In genomic region chr9:40559646-40560045, GRCm38 (mm10) we compare ENCODE assay signal across 24 mouse cellular contexts. TPM values are rescaled to one million over a fixed set of nuclear protein-coding genes. Genes with fewer than 3 reads are reported as not detected.
DNase-seq lines count a peak whose midpoint lies in the region; ATAC-seq and TF ChIP-seq lines count a peak whose summit lies in the region.
"Had no signal": no experiment of that assay in that cellular context is flagged by ENCODE, and none has a peak within 500 bp of the region (broad histone marks: within the 10 kb centered on the region; RNA-seq: fewer than 3 reads in every experiment).

No protein-coding gene starts in this region.

- DNase-seq in frontal cortex, postnatal 14 days (ENCODE audit: low spot score in 2 of 2), result no peak
- DNase-seq in right cerebral cortex, adult 18-20 months, result peak; percentile 43
- no peak for DNase-seq in right cerebral cortex, postnatal 14 days
- DNase-seq in NIH3T3 (ENCODE audit: low read depth), result peak; percentile 70
- DNase-seq in forebrain, embryonic 14.5 days (ENCODE audit: low spot score), result no peak
- DNase-seq in forebrain, postnatal 0 days, result no peak
- DNase-seq: adrenal gland, adult 8-10 months; adrenal gland, postnatal 14 days; adrenal gland, postnatal 36 days; cerebellum, adult 11 months; cerebellum, adult 18-20 months; cerebellum, adult 8-10 months; cerebellum, adult 9-11 months; cerebellum, postnatal 14 days; cerebellum, postnatal 36 days; embryo, embryonic 11 days had no signal

- no peak overlapping the region for H3K4me2 ChIP-seq in forebrain, embryonic 14.5 days (ENCODE audit: low read length)
- no peak overlapping the region for H3K4me2 ChIP-seq in forebrain, postnatal 0 days (ENCODE audit: low read depth)
- H3K4me2 ChIP-seq: embryonic facial prominence, embryonic 13.5 days; embryonic facial prominence, embryonic 15.5 days; forebrain, embryonic 12.5 days; forebrain, embryonic 15.5 days had no signal

- no peak for TF ChIP-seq CTCF in forebrain, postnatal 0 days (IDR thresholded peaks at IDR 0.05; ENCODE audit: low read depth)

- no peak overlapping the region for H3K4me3 ChIP-seq in forebrain, embryonic 14.5 days (ENCODE audit: low read depth, low read length)
- H3K4me3 ChIP-seq in forebrain, postnatal 0 days (ENCODE audit: low read depth, low read length), result no peak overlapping the region
- H3K4me3 ChIP-seq: embryonic facial prominence, embryonic 13.5 days; embryonic facial prominence, embryonic 15.5 days; erythroblast, embryonic 14.5 days; forebrain, embryonic 10.5 days; forebrain, embryonic 12.5 days; forebrain, embryonic 15.5 days had no signal

- H3K9ac ChIP-seq in forebrain, embryonic 14.5 days (ENCODE audit: low read length), result no peak overlapping the region
- no peak overlapping the region for H3K9ac ChIP-seq in forebrain, postnatal 0 days
- H3K9ac ChIP-seq: embryonic facial prominence, embryonic 13.5 days; embryonic facial prominence, embryonic 15.5 days; forebrain, embryonic 12.5 days; forebrain, embryonic 15.5 days had no signal

- no peaks in the 10 kb centered on the region for H3K4me1 ChIP-seq in forebrain, embryonic 14.5 days (ENCODE audit: control insufficient read depth, insufficient read depth, low read length)
- no peaks in the 10 kb centered on the region for H3K4me1 ChIP-seq in forebrain, postnatal 0 days (ENCODE audit: insufficient read depth)
- H3K4me1 ChIP-seq: embryonic facial prominence, embryonic 13.5 days; embryonic facial prominence, embryonic 15.5 days; forebrain, embryonic 12.5 days; forebrain, embryonic 15.5 days had no signal

- WGBS in forebrain, embryonic 14.5 days, result 82% methylated on average over 7 of the region's 7 CpGs
- WGBS in forebrain, postnatal 0 days, result 74% methylated on average over 7 of the region's 7 CpGs

- no peaks in the 10 kb centered on the region for H3K9me3 ChIP-seq in forebrain, embryonic 14.5 days (replicated peaks; ENCODE audit: control insufficient read depth, low read length)
- no peaks in the 10 kb centered on the region for H3K9me3 ChIP-seq in forebrain, postnatal 0 days (ENCODE audit: low read length)
- H3K9me3 ChIP-seq: embryonic facial prominence, embryonic 13.5 days; embryonic facial prominence, embryonic 15.5 days; forebrain, embryonic 10.5 days; forebrain, embryonic 12.5 days; forebrain, embryonic 15.5 days had no signal

- peak; percentile 81 for ATAC-seq in frontal cortex, adult (ENCODE audit: low TSS enrichment)
- no peak for ATAC-seq in forebrain, embryonic 14.5 days
- no peak for ATAC-seq in forebrain, postnatal 0 days
- ATAC-seq: forebrain, embryonic 15.5 days had no signal

- H3K27ac ChIP-seq in forebrain, embryonic 14.5 days (ENCODE audit: low read depth, low read length), result no peak overlapping the region
- H3K27ac ChIP-seq in forebrain, postnatal 0 days (ENCODE audit: low read depth, low read length), result no peak overlapping the region
- H3K27ac ChIP-seq: embryonic facial prominence, embryonic 13.5 days; embryonic facial prominence, embryonic 15.5 days; forebrain, embryonic 10.5 days; forebrain, embryonic 12.5 days; forebrain, embryonic 15.5 days had no signal

- no peaks in the 10 kb centered on the region for H3K27me3 ChIP-seq in forebrain, embryonic 14.5 days (replicated peaks; ENCODE audit: control insufficient read depth, insufficient read depth, low read length)
- no peaks in the 10 kb centered on the region for H3K27me3 ChIP-seq in forebrain, postnatal 0 days (ENCODE audit: insufficient read depth, low read length)
- H3K27me3 ChIP-seq: embryonic facial prominence, embryonic 13.5 days; embryonic facial prominence, embryonic 15.5 days; forebrain, embryonic 12.5 days; forebrain, embryonic 15.5 days had no signal

- H3K36me3 ChIP-seq in forebrain, embryonic 14.5 days (ENCODE audit: control insufficient read depth, insufficient read depth, low read length), result no peaks in the 10 kb centered on the region
- H3K36me3 ChIP-seq in forebrain, postnatal 0 days (ENCODE audit: insufficient read depth), result no peaks in the 10 kb centered on the region
- H3K36me3 ChIP-seq: embryonic facial prominence, embryonic 13.5 days; embryonic facial prominence, embryonic 15.5 days; forebrain, embryonic 10.5 days; forebrain, embryonic 12.5 days; forebrain, embryonic 15.5 days had no signal

RNA-seq across cellular contexts. Expression of gene Gramd1b, which starts 28.5 kb away (rescaled TPM):
- polyA plus RNA-seq in forebrain, embryonic 14.5 days (2014; fragmentation: Nextera tagmentation; extraction: Ambion mirVana), result 8.6 and 12.2 TPM in 2 replicates
- total RNA-seq in forebrain, postnatal 0 days (2014; rRNA removed), result 48.1 and 48.6 TPM in 2 replicates
- polyA plus RNA-seq in forebrain, postnatal 0 days (2015; fragmentation: Nextera tagmentation; extraction: Ambion mirVana), result 12.5 and 18.0 TPM in 2 replicates
- total RNA-seq: MEL had no signal

Comparison
In these comparisons a context has a peak if more than half of its experiments do, and no peak if none do; other contexts are left out.
1. DNase-seq: peak in right cerebral cortex, adult 18-20 months (single experiment) and NIH3T3 (single experiment); none in frontal cortex, postnatal 14 days (0 of 2), right cerebral cortex, postnatal 14 days (single experiment), forebrain, embryonic 14.5 days (single experiment) and forebrain, postnatal 0 days (single experiment).